Mouse (Mus musculus) kidney, adult 18-20 months (tissue): ENCODE data around the gene Nhej1.
A peak's percentile ranks its signal among the peaks of the same experiment; 100 is the strongest.

Experiments
- DNase-seq: peaks from one replicate; pipeline ENCODE4 v3.0.0; 2021

Nhej1 gene

GRCm38 (mm10) chr1:75124346-75125321 lies at the start of gene Nhej1:
Gene Nhej1, minus strand, starts transcription at chr1:75125200.
- DNase-seq = peak; percentile 98

DNA sequence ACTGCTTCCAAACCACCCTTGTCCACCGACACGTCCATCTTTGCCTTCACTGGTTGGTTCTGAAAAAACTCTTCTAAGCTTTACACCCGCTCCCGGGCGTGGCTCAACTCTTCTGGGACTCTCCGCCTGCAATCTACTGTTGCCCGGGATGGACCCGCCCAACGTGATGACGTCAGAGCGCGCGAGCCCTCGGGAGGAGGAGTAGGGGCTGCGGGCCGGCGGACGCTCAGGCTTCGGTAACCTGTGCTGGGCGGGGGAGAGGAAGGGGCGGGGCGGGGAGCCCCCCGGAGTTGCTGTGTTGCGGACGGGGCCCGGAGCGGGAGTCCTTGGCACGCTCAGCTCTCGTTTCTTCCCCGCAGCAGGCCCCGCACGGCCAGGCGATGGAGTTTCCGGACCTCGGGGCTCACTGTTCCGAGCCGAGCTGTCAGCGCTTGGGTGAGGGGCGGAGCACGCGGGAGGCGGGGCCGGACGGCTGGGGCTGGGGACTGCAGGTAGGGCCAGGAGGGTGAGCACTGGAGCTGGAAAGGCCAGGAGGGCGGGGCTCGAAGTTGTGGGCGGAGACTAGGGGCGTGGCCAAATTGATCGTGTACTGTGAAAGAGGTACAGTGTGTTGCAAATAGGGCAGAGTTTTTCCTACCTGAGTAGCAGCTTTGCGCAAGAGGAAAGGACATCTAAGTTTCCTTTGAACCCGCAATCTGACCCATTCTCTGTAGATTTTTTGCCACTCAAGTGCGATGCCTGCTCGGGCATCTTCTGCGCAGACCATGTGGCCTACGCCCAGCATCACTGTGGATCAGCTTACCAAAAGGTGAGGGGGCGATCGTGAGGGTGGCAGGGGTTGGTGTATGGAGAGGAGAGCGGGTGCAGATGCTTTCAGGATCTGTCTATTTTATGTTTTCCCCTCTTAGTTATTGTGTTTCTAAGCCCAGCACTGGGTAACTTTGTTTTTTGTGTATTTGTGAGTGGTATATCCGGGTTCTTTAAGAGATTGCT lies 43.8 kb upstream of the Nhej1 start, which contains the start of gene Zfand2b:
Gene Zfand2b (plus strand): TSS at position 175 of the 993 bp plus-strand sequence.
- peak; percentile 99 for DNase-seq

GRCm38 (mm10) chr1:75168093-75168471 lies 43.1 kb upstream of the Nhej1 start:
- no peak for DNase-seq

DNA sequence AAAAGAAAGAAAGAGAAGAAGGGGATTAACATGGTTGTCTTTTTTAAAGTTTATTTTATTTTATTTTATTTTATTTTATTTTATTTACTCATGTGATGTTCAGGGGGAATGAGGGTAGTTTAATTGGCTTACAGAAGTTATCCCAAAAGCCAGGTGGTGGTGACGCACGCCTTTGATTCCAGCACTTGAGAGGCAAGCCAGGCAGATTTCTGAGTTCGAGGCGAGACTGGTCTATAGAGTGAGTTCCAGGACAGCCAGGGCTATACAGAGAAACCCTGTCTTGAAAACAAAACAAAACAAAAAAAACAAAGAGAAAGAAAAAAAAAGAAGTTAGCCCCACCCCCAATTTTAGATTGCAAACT lies 35.2 kb upstream of the Nhej1 start:
- no peak for DNase-seq

DNA sequence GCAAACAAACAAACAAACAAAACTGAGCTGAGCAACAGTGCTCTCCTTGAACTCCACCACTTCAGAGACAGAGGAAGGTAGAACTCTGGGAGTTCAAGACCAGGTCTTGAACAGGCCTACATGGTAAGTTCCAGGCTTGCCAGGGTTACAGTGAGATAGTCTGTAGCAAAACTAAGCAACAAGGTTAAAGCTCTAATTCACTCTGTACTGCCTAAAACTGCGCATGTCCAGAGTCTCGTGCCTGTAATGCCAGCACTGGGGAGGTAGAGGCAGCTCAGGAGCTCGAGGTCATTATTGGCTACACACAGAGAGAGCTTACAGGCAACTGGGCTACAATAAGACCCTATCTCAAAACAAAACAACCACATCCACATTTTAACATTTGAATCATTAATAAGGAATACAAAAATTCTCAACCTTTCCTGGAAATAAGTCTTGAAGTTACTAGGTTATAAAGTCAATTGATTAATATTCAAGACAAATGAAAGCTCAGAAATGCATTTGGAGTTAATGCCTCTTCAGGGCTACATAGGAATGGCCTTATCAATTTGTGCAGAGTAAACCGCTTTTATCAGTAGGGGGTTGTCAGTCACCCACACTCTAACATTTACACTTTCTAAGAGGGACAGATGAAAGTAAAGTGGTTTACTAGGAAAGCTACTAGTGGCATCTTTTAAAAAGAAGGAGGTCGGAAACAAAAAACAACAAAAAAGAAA lies 34.7 kb upstream of the Nhej1 start:
- DNase-seq = no peak

GRCm38 (mm10) chr1:75158990-75159389 lies 34.0 kb upstream of the Nhej1 start:
- no peak for DNase-seq

DNA sequence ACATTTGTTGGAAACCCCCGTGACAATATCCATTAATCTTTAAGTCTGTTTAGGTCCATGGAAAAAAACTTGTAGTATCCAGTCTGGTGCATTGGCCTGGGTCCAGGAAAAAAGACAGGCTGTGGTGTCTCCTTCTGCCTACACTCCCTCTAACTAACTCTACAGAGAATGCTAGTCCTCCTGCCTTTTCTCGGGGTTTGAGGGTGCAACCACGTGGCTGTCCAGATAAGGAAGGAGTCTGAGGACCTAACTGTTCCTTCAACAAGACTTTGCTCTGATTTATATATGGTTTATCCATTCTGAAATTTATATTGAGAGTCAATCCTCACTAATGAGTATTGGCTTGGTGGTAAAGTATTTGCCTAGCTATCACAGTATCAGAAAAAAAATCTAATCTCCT lies 30.8 kb upstream of the Nhej1 start:
- DNase-seq = no peak

- no peak for DNase-seq
Measured at GRCm38 (mm10) chr1:75148727-75149126, 23.7 kb upstream of the Nhej1 start.

DNA sequence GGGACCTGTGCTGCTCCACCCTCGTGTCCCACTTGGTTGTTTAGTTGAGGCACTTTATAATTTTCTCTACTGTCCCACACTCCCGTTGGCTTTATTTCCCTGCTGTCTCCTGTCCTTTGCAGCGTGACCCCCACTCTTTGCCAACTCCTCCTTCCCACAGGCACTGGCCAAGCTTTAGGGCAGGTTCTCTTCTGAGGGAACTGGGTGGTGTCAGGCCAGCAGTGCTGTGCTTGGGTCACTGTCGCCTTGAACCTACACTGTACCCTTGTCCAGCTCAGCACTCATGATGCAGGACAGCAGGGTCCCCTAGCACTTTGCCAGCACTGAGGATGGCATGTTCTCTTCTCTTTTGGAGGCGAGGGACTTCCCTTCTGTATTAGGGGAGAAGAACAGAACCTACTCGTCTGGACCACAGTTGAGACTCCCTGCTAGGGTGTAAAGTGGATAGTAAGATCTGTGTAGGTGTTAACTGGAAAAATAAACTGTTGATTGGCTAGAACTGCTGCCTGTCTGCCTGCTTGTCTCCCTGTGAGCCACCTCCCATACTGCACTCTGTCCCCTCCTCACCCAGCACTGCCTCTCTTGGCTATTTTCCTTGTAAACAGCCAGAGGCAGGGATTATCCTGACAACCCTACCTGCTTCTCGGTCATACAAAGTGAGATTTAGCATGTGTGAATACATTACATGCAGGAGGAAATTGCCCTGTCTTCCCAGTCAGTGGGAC lies 22.6 kb upstream of the Nhej1 start:
- peak; percentile 39 for DNase-seq

GRCm38 (mm10) chr1:75145589-75145988 lies 20.6 kb upstream of the Nhej1 start:
- no peak for DNase-seq

DNA sequence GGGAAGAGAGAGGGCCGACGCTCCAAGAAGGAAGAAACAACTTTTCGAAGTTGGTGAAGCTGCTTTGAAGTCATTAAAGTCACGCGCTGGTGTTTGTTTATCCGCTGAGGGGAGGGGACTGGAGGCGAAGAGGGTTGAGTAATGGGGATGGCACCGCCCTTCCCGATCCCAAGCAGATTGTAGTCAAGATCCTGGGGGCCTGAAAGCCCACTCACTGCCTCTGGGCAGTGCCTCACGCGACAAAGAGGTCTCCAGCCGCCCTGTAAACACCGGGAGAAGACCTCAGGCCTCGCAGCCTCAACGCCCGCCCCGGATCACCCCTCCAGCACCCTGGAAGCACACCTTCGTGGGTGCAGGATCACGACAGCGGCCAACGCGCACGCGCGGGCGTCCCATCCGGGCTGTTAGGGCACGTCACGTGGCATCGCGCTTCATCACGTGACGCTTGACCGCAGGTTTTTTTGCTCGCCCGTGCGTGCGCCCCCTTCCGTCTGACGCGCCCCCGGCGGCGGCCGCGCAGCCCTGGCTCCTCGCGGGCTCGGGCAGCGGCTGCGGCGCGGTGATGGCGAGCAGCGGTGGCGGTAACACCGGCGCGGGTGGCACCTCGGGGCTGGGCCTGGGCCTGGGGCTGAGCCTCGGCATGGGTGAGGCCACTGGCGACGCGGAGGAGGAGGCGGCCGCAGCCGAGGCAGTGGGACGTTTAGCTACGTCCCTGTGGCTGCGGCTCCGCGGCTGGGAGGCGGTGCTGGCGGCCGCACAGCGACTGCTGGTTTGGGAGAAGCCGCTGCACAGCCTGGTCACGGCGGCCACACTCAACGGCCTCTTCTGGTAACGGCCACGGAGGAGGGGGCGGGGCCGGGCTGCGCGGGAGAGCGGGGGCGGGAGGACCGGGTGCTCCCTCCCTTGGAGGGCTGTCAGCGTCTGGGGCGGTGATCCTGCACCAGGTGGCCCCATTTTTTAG lies 17.6 kb upstream of the Nhej1 start, which contains the start of the genes Cnppd1 and Retreg2:
Gene Cnppd1 (minus strand): TSS at position 411 of the 961 bp plus-strand sequence.
Gene Retreg2 (plus strand): TSS at position 478 of the 961 bp plus-strand sequence.
- peak; percentile 98 for DNase-seq

GRCm38 (mm10) chr1:75141486-75142190 lies 16.6 kb upstream of the Nhej1 start:
- DNase-seq = peak; percentile 83

- peak; percentile 52 for DNase-seq
Measured at GRCm38 (mm10) chr1:75140601-75141190, 15.7 kb upstream of the Nhej1 start.

GRCm38 (mm10) chr1:75138448-75138847 lies 13.4 kb upstream of the Nhej1 start:
- no peak for DNase-seq

DNA sequence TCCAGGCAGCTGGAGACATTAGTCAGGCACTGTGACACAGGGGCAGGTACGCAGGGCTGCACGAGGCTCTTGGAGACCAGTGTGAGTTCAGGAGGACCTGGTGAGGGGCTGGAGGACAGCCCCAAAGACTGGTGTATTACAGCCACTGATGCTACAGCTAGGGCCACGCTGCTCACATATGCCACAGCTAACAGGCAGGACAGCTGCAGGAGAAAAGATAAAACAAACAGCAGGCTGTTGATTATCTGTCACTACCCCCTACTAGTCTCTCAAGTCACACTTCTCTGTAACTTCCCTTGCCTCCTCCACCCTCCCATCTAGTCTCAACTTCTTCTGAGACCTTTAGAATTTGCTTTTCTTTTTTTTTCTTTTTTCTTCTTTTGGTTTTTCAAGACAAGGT lies 11.7 kb upstream of the Nhej1 start:
- no peak for DNase-seq

DNA sequence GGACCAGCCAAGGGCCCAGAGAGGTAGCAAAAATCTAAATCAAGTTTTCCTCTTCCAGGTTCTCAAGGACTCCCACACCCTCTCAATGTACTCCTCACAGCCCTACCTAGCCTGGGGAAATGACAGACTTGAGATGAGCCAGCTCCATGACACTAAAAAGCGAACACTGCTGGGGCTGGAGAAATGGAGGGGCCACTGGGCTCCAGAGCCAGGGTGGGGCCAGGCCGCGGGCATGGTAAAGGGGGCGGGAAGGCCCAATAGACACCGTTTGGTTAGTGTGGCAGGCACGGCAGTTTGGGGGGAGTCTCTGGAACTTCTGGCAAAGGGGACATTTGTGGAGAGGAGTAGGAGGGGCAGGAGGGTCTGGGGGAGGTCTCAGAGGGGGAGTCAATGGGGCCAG lies 11.3 kb upstream of the Nhej1 start:
- no peak for DNase-seq

- DNase-seq = peak; percentile 57
Measured at GRCm38 (mm10) chr1:75133421-75134207, 8.6 kb upstream of the Nhej1 start, which contains the start of gene Slc23a3. Gene Slc23a3, minus strand, starts transcription at chr1:75133890.

GRCm38 (mm10) chr1:75128641-75129040 lies 3.6 kb upstream of the Nhej1 start:
- no peak for DNase-seq
